Mouse (Mus musculus): ENCODE results near the gene Nt5c1a.

GRCm38 (mm10) chr4:123261721-123262401 lies 60.6 kb downstream of the Nt5c1a start, which contains the start of gene Pabpc4:
- no peak for TF ChIP-seq POLR2A (IDR thresholded peaks at IDR 0.05; ENCODE audit: low read depth, low read length)
- no peak for TF ChIP-seq CTCF (conservative IDR thresholded peaks at IDR 0.05; ENCODE audit: insufficient read depth, insufficient read length, low read depth, low read length)
